Mouse (Mus musculus): Measurements from ENCODE around the gene Zbtb45.
A peak's percentile ranks its signal among the peaks of the same experiment; 100 is the strongest.

Zbtb45 gene

DNA sequence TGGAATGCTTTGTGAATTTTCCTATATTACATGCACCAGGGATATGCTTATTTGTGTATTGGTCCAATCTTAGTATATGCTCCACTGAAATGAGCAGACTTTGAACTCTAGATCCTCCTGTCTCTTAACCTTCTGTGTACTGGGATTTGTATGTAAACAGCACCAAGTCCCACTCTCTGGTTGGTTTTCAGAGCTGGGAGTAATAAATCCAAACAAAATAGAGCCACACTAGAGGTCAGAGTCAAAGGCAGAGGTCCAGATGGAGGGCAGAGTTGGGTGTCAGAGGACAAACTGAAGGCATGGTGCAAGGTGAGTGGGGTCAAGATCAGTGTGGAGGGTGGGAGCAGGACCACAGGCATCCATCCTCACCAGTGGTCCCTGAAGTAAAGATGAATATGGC lies 14.0 kb downstream of the Zbtb45 start:
- DNase-seq = no peak

DNA sequence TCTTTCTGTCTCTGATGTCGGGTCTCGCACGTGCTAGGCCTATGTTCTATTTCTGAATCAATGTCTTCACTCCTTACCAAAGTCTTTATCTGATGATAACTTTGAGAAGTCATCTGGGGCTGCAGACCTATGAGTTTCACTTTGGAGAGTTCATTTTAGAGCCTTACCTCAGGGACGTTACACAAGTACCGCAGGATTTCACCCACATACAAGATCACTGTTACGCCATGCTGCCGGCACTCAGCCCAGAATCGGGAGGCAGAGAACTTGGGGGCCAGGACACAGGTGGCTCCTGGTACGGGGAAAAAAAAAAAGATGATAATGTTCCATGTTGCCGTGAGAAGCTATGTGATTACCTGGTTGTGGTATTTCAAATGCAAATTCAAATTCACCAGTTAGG lies 16.7 kb downstream of the Zbtb45 start:
- DNase-seq = no peak

DNA sequence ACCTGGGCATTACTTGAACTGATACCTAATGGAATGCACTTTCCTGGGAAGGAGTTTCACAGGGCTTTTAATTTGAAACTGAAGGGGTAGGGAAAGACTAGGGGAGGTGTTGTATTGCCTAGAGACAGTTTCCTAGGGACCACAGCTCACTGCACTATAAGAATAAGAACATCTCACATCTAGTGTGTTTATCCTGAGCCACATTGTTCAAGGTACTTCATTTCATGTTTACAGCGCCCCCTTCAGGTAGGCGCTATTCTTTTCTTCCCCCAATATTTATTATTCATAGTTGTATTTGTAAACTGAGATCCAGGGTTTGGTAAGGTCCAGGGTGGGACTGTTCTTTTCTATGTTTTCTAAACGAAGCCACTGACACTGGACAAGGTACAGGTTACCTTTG lies 17.6 kb downstream of the Zbtb45 start:
- no peak for DNase-seq

DNA sequence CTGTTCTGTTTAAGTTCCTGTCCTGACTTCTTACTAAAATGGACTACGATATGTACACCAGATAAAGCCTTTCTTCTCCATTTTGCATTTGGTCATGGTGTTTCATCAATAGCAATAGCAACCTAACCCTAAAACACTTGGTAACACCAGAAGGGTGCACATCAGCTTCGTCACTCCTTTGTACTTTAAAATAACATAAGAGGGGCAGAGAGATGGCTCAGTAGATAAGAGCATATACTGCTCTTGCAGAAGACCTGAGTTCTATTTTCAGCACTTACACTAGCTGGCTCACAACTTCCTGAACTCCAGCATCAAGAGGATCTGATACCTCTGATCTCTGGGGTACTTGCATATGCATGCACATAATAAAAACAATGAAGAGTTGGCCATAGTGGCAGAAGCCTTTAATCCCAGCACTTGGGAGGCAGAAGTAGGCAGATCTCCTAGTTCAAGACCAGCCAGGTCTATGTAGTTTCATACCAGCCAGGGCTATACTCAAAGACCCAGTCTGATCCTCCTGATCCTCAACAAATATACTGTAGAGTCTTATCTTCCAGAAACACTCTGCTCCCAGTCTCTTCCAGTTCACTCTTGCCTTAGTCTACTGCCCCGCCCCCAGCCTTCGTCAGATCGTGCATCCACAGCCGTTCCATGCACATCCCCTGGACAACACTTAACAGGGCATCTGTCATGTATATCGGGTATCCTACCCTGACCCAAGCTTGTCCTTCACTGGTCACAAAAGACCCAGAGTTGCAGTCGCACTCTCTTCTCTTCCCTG lies 22.2 kb downstream of the Zbtb45 start:
- no peak for DNase-seq

DNA sequence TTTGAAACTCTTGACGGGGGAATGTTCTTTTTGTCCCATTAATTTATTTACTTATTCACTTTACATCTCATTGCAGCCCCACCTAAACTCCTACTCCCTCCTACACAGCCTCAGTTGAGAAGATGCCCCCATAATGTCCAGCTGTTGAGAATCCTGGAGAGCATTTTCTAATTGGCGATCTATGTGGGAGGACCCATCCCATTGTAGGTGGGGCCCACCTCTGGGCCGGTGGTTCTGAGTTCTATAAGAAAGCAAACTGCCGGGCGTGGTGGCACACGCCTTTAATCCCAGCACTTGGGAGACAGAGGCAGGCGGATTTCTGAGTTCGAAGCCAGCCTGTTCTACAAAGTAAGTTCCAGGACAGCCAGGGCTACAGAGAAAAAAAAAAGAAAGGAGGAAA lies 22.9 kb downstream of the Zbtb45 start:
- no peak for DNase-seq

DNA sequence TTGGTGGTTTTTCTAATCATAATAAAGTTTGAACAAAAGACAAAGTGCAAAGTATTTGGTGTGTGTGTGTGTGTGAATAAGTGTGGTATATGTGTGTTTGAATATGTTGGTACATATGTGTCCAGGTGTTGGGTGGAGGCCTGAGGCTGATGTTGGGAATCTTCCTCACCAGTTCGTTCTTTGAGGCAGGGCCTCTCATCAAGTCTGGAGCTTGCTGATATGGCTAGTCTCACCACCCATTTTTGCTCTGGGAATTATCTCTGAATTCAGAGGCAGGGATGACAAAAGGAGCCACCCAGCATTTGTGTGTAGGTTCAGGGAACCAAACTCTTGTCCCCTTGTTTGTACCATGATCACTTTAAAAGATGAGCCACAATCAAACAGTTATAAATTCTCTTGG lies 24.1 kb downstream of the Zbtb45 start:
- no peak for DNase-seq

DNA sequence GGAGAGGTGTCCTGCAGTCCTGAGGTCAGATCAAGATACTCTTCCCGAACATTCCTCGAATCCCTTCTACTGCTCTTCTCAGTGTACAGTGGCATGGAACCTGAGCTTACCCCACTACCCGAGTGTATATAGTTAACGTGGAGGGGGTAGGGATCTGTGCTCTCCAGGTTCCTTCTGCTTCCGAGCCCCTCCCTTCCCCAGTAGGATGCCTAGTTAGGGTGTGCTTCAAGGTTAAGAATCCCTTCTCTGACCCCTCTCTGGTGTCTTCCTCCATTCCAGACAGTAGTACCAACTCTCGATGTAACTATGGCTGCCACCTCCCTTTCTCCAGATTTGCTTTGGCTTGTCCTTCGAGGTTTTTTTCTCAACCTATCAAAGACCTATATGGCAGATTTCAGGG lies 29.5 kb downstream of the Zbtb45 start:
- DNase-seq = no peak

DNA sequence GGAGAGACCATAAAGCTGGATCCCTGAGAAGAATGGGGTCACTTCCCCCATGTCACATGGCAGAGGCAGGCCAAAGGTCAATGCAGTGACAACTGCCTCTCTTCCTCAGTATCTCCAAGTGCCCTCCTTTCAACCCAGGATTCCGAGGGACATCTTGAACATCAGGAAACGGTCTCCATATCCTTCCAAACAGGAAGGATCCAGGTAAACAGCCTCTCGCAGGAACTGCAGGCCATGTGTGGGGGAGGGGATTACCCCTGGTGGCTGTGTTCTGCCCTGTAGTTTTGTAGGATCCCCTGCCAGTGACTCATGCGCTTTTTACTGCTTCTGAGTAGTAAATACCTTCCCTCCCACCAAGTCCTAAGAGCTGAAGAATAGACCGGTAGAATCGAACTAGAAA lies 30.1 kb downstream of the Zbtb45 start:
- DNase-seq = no peak

DNA sequence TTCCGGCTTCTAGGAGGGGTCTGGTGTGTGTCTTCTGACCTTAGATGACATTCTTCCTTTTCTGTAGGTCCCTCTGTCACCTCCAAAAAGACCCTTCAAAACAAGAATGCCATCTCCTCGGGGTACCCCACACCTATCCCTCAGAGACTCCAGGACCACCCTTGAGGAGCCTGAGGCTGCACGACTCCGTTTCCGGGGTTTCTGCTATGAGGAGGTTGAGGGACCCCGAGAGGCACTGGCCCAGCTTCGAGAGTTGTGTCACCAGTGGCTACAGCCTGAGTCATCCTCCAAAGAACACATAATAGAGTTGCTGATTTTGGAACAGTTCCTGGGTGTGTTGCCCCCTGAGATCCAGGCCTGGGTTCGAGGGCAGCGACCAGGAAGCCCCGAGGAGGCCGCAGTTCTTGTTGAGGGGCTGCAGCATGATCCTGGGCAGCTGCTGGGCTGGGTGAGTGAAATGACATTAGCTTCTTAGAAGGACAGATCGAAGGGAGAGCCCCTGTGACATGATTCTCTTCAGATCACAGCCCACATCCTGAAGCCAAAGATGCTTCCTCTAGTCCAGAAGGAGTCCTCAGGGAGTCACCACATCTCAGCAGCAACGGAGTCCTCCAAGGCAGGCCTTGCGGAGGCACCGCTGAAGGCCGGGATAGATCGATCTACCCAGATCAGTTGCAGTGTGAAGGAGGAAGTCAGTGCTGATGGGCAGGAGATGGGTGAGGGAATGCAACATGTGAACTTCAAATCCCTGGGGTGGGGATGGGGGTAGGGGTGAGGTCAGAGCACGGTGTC lies 30.7 kb downstream of the Zbtb45 start:
- no peak for DNase-seq

DNA sequence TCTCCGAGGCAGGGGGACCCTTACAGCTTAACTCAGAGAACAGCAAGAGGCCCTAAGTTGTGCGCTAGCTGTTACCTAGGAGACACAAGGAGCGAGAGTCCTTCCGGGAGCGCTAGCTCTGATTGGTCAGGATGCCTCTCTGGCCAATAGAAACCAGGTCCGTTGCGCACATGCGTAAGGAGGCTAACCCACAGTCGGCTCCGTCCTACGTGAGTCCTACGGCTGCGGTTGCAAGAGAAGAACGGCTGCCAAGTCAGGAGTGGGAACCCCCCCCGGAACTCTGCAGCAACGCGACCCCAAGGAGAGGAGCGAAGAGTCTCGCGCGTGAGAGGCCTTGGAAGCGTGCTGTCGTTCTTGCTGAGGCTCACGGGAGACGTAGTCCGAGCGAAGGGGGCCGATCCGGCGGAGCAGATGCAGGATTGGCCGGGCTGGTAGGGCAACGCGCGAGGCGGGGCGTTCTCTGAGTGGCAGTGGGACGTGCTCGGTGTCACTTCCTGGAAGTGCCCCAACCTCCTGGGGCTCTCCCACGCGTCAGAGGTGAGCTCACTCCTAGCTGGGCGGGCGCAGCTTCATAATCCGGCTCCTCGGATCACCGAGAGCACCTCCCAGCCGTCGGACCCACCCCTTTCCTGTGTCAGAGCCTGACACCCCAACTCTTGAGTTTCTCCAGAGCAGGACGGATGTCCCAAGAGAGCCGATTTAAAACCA lies 32.0 kb downstream of the Zbtb45 start, which contains the start of gene Zfp446:
Zfp446 (plus strand) TSS at position 167 of the 708 bp plus-strand sequence.
- peak; percentile 99 for DNase-seq

DNA sequence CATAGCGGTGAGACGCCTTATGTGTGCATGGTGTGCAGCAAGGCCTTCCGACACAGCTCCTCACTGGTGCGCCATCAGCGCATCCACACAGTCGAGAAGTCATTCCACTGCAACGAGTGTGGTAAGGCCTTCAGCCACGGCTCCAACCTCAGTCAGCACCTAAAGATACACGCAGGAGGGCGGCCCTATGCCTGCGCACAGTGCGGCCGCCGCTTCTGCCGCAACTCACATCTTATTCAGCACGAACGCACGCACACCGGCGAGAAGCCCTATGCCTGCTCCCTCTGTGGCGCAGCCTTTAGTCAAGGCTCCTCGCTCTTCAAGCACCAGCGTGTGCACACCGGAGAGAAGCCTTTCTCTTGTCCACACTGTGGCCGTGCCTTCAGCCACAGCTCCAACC lies 38.9 kb downstream of the Zbtb45 start:
- DNase-seq = no peak

DNA sequence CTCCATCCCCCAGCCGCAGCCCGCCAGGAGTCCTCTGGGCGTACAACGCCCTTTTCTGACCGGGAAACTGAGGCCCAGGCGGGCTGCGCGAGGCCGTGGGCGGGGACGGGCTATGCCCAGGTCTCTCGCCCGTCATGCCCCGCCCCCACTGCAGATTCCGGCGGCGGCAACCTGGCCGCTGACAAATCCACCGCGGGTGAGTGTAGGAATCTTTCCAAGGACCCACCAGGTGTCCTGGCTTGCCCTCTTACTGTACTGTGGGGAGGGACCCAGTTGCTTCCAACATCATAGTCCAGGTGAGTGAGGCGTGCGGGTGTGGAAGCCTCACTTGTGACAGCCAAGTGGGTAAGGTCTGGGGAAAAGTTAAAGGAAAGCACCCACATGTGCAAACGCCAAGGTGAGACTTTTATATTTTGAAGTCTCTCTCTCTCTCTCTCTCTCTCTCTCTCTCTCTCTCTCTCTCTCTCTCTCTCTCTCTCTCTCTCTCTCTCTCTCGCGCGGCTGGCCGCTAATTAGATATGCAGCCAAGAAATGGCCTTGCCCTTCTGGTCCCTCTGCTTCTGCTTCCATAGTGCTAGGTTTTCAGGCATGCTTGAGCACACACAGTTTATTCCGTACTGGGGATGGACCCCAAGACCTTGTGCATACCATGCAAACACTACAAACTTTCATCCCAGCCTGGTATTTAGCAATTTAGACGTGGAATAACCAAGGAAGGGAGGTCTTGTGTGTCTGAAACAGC lies 43.6 kb downstream of the Zbtb45 start:
- DNase-seq = peak; percentile 87 to 89

DNA sequence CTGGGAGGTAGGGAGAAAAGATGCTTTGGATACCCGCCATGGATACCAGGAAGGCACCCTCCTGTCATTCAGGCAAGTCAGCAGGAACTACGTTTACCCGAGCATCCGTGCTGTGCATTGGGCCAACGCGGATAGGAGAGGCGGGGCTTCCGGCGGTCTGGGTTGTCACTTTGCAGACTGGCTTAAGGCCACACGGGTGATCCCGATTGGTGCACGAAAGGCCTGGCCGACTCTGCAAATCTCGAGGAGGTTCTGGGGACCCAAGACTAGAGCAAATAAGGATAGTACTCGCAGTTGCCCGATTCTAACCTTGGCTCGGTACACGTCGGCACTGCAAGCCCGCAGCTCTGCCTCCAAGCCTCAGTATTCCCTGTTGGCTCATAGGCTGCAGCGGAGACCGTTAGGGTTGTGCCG lies 44.1 kb downstream of the Zbtb45 start, which contains the start of gene Zfp324:
Zfp324 (plus strand) TSS at position 161 of the 414 bp plus-strand sequence.
- DNase-seq = peak; percentile 91 to 92

DNA sequence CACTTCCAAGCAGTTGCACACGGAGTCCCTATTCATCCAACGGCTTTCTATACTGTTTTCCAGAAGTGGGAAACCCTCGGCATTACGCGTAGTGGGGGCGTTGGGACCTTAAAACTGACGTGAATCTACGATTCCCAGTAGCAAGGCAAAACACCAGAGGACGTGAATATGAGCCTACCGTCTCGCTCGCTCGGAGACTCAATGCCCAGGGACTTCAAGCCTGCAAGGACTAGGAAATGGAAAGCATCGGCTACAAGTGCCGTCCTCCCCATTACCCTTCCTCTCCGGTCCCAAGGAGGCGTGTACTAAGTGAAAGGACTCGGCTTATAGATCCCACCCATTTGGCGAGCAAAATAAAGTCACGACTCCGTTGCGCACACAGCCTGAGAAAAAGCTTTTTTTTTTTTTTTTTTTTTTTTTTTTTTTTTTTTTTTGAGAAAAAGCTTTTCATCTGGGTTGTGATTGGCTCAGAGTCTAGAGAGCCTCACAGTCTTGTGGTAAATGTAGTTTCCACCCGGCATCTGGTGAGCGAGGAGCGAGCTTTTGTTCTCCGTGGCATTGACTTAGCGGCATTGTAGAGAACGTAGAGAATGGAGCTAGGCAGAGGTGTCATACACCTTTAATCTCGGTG lies 48.2 kb downstream of the Zbtb45 start:
- peak; percentile 29 to 43 for DNase-seq

DNA sequence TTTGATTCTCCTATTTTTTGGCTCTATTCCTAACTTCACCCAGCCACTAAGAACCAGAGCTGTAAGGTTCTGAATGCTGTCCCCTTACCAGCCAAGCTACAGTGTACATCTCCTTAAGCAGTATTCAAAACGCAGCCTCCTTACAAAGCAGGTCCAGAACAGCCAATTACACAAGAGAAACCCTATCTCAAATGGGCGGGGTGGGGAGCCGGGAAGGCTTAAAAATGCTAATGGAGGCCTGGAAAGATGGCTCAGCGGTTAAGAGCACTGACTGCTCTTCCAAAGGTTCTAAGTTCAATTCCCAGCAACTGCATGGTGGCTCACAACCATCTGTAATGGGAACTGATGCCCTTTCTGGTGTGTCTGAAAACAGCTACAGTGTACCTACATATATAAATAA lies 50.1 kb downstream of the Zbtb45 start:
- no peak for DNase-seq

DNA sequence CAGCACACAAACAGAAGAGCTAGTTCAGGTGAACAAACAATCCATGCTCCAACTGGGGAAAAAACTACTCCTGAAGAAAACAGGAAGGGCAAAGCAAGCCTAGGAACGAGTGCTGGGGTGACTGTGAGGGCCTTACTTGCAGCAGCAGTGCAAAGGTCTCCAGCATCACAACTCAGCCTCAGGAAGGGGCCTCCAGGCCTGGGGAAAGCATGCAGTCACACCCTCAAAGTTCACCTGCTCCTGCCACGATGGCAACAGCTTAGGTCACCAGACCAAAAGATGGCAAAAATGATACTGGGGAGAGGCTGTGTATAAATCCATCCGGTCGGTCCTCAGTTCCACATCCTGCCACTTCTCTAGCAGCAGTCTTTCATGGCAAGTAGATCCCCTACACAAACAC lies 50.9 kb downstream of the Zbtb45 start:
- DNase-seq = no peak

DNA sequence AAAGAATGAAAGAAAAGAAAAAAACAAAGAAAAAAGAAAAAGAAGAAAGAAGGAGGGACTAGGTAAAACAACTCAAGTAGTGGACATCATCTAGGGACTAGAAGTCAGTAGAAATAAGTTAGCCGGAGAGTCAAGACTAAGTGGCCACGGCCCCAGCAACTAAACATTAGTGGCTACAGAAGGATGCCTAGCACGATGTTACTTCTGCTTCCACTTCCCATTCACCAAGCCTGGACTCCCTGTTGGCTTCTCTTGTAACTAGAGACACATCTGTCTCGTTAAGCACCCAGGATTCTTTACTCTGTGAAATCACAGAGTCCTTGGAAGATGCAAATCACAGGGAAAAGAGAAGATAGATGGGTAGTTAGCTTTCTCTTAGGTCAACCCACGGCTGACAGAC lies 52.3 kb downstream of the Zbtb45 start:
- DNase-seq = no peak

DNA sequence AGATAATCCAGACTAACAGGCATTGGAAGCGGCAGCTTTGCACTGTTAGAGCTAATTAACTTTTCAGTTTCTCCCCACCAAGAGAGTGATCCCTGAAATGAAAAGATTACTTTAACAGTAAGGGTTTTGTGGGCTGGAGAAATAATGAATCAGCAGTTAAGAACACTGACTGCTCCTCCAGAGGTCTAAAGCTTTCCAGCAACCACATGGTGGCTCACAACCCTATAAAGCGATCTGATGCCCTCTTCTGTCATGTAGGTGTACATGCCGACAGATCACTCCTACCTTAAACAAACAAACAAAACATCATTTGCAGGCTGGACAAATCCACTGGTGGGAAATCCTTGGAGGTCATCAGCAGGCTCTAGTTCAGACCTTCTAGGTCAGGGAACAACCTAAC lies 54.9 kb downstream of the Zbtb45 start:
- no peak for DNase-seq
